ENCODE assay signal across 17 mouse cellular contexts in the genomic region with DNA sequence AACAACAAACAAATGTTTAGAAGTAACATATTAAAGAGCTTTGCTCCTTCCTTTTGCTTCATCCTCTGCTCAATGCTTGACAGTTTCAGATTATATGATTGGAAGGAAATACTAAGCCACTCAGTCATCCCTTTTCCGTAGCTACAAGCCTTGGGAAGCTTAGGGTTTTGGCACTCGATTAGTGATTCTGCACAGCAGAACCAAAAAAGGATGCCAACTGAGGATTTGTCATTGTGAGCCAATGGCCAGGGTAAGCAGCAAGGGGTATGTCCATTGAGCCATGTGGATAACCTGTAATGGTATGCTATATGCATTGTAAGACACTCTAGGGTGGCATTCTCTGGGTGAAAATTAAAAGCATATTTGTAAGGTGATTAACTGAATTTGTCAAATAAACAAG. TPM values are rescaled to one million over a fixed set of nuclear protein-coding genes. Genes with fewer than 3 reads are reported as not detected.
DNase-seq lines count a peak whose midpoint lies in the region.
"Had no signal": no experiment of that assay in that cellular context is flagged by ENCODE, and none has a peak within 500 bp of the region (broad histone marks: within the 10 kb centered on the region; RNA-seq: fewer than 3 reads in every experiment).

No protein-coding gene starts in this region.

- peak; percentile 56 for DNase-seq in cerebellum, adult 11-12 months
- no peak for DNase-seq in cerebellum, adult 11 months
- peak; percentile 2 for DNase-seq in left cerebral cortex, postnatal 4 days
- DNase-seq in left cerebral cortex, postnatal 36 days (ENCODE audit: low spot score in 2 of 2): no peak
- peak; percentile 76 for DNase-seq in cerebellum, adult 9-10 months
- DNase-seq in cerebellum, postnatal 36 days: peak; percentile 29 to 36
- no peak for DNase-seq in B cell, adult 2 months
- DNase-seq in frontal cortex, postnatal 36 days (ENCODE audit: low spot score in 2 of 2): no peak
- DNase-seq: adrenal gland, adult 8-10 months; adrenal gland, postnatal 36 days; embryo, embryonic 11 days; gastrocnemius, postnatal 36 days; heart, adult 11 months; heart, postnatal 36 days; kidney, adult 11 months had no signal

- intact Hi-C loops in left cerebral cortex, postnatal 4 days (cut with DNase I): loop anchor here (5.0 kb wide), 1 partner anchor 452 kb away; no protein-coding TSS in a partner anchor
- intact Hi-C loops in left cerebral cortex, postnatal 36 days (cut with DNase I): loop anchor here (5.0 kb wide), 1 partner anchor 452 kb away; no protein-coding TSS in a partner anchor

RNA-seq across cellular contexts. Expression of a gene that starts 5.7 kb away (rescaled TPM):
- total RNA-seq in left cerebral cortex, postnatal 4 days (2021): 10 to 100 TPM; 18.0 to 22.3 TPM
- total RNA-seq in left cerebral cortex, postnatal 36 days (2021): 10 to 100 TPM; 28.0 to 39.0 TPM
- total RNA-seq: common myeloid progenitor, adult 5-6 weeks; ES-E14; gastrocnemius, postnatal 36 days had no signal

Comparison
In these comparisons a context has a peak if more than half of its experiments do, and no peak if none do; other contexts are left out.
1. DNase-seq: peak in cerebellum, adult 11-12 months (single experiment), left cerebral cortex, postnatal 4 days (single experiment), cerebellum, adult 9-10 months (single experiment) and cerebellum, postnatal 36 days (2 of 2); none in cerebellum, adult 11 months (single experiment), left cerebral cortex, postnatal 36 days (0 of 2), B cell, adult 2 months (0 of 2) and frontal cortex, postnatal 36 days (0 of 2).